Mouse (Mus musculus): Measurements from ENCODE around the gene Hdac9. TPM values are rescaled to one million over a fixed set of nuclear protein-coding genes. Genes with fewer than 3 reads are reported as not detected.

The Hdac9 gene
- total and polyA plus RNA-seq, 2 experiments from 2014 or later: 9.9 to 15.6 TPM

GRCm38 (mm10) chr12:34076981-34077380, 839.9 kb downstream of the Hdac9 start:
- H3K27me3 ChIP-seq (ENCODE audit: insufficient read depth, low read length): no peaks in the 10 kb centered on the region
- DNase-seq (ENCODE audit: low spot score) (no peak), ATAC-seq (ENCODE audit: low FRiP score) (no peak)
- no peak overlapping the region for H3K27ac ChIP-seq (ENCODE audit: low read depth, low read length)
- no peaks in the 10 kb centered on the region for H3K9me3 ChIP-seq (ENCODE audit: low read length)
- H3K4me2 ChIP-seq (ENCODE audit: low read depth, low read length, poor library complexity, severe bottlenecking): no peak overlapping the region
- WGBS: 85% methylated on average over 2 of the region's 2 CpGs
- no peak for TF ChIP-seq CTCF (IDR thresholded peaks at IDR 0.05)
- H3K9ac ChIP-seq (replicated peaks; ENCODE audit: low read length, poor library complexity, severe bottlenecking): no peak overlapping the region
- H3K4me3 ChIP-seq (ENCODE audit: low read depth, low read length): no peak overlapping the region
- H3K36me3 ChIP-seq (ENCODE audit: insufficient read depth, low read length): no peaks in the 10 kb centered on the region
- H3K4me1 ChIP-seq (ENCODE audit: insufficient read depth, low read length): no peaks in the 10 kb centered on the region

- no peak overlapping the region for H3K27ac ChIP-seq (ENCODE audit: low read depth, low read length)
- no peak overlapping the region for H3K9ac ChIP-seq (replicated peaks; ENCODE audit: low read length, poor library complexity, severe bottlenecking)
- H3K9me3 ChIP-seq (ENCODE audit: low read length): no peaks in the 10 kb centered on the region
- H3K4me1 ChIP-seq (ENCODE audit: insufficient read depth, low read length): no peaks in the 10 kb centered on the region
- H3K4me3 ChIP-seq (ENCODE audit: low read depth, low read length): no peak overlapping the region
- no peak for TF ChIP-seq CTCF (IDR thresholded peaks at IDR 0.05)
- no peak for DNase-seq (ENCODE audit: low spot score)
- no peaks in the 10 kb centered on the region for H3K27me3 ChIP-seq (ENCODE audit: insufficient read depth, low read length)
- ATAC-seq (ENCODE audit: low FRiP score): no peak
- WGBS: 81% methylated on average over 9 of the region's 9 CpGs
- no peaks in the 10 kb centered on the region for H3K36me3 ChIP-seq (ENCODE audit: insufficient read depth, low read length)
- no peak overlapping the region for H3K4me2 ChIP-seq (ENCODE audit: low read depth, low read length, poor library complexity, severe bottlenecking)
These were observed 840.9 kb downstream of the Hdac9 start for GRCm38 (mm10) chr12:34075805-34076509.

GRCm38 (mm10) chr12:34052508-34052907, 864.4 kb downstream of the Hdac9 start:
- DNase-seq (ENCODE audit: low spot score): no peak
- no peak overlapping the region for H3K4me3 ChIP-seq (ENCODE audit: low read depth, low read length)
- no peak overlapping the region for H3K27ac ChIP-seq (ENCODE audit: low read depth, low read length)
- H3K9ac ChIP-seq (replicated peaks; ENCODE audit: low read length, poor library complexity, severe bottlenecking): no peak overlapping the region
- TF ChIP-seq CTCF (IDR thresholded peaks at IDR 0.05): no peak
- 67% methylated on average over 5 of the region's 5 CpGs for WGBS
- no peaks in the 10 kb centered on the region for H3K9me3 ChIP-seq (ENCODE audit: low read length)
- H3K27me3 ChIP-seq (ENCODE audit: insufficient read depth, low read length): no peaks in the 10 kb centered on the region
- H3K4me2 ChIP-seq (ENCODE audit: low read depth, low read length, poor library complexity, severe bottlenecking): no peak overlapping the region
- no peak for ATAC-seq (ENCODE audit: low FRiP score)
- H3K4me1 ChIP-seq (ENCODE audit: insufficient read depth, low read length): no peaks in the 10 kb centered on the region
- no peaks in the 10 kb centered on the region for H3K36me3 ChIP-seq (ENCODE audit: insufficient read depth, low read length)

- 79% methylated on average over 3 of the region's 3 CpGs for WGBS
- Histone ChIP-seq H3K4me1 (ENCODE audit: insufficient read depth, low read length) (no peaks in the 10 kb centered on the region), H3K9me3 (ENCODE audit: low read length) (no peaks in the 10 kb centered on the region), H3K27me3 (ENCODE audit: insufficient read depth, low read length) (no peaks in the 10 kb centered on the region), H3K4me2 (ENCODE audit: low read depth, low read length, poor library complexity, severe bottlenecking) (no peak overlapping the region), H3K4me3 (ENCODE audit: low read depth, low read length) (no peak overlapping the region), H3K9ac (replicated peaks; ENCODE audit: low read length, poor library complexity, severe bottlenecking) (no peak overlapping the region), H3K36me3 (ENCODE audit: insufficient read depth, low read length) (no peaks in the 10 kb centered on the region), H3K27ac (ENCODE audit: low read depth, low read length) (no peak overlapping the region)
- TF ChIP-seq CTCF (IDR thresholded peaks at IDR 0.05): no peak
- DNase-seq (ENCODE audit: low spot score) (no peak), ATAC-seq (ENCODE audit: low FRiP score) (no peak)
These were observed 864.9 kb downstream of the Hdac9 start for GRCm38 (mm10) chr12:34052036-34052435.

- Histone ChIP-seq H3K4me1 (ENCODE audit: insufficient read depth, low read length) (no peaks in the 10 kb centered on the region), H3K4me3 (ENCODE audit: low read depth, low read length) (no peak overlapping the region), H3K27me3 (ENCODE audit: insufficient read depth, low read length) (no peaks in the 10 kb centered on the region), H3K9me3 (ENCODE audit: low read length) (no peaks in the 10 kb centered on the region), H3K4me2 (ENCODE audit: low read depth, low read length, poor library complexity, severe bottlenecking) (no peak overlapping the region), H3K36me3 (ENCODE audit: insufficient read depth, low read length) (no peaks in the 10 kb centered on the region), H3K27ac (ENCODE audit: low read depth, low read length) (no peak overlapping the region), H3K9ac (replicated peaks; ENCODE audit: low read length, poor library complexity, severe bottlenecking) (no peak overlapping the region)
- ATAC-seq (ENCODE audit: low FRiP score): no peak
- peak; percentile 21; the same call in 1 of the 2 replicates for TF ChIP-seq CTCF (IDR thresholded peaks at IDR 0.05)
- no peak for DNase-seq (ENCODE audit: low spot score)
- WGBS: 52% methylated on average over 7 of the region's 7 CpGs
These were observed 865.8 kb downstream of the Hdac9 start for GRCm38 (mm10) chr12:34051112-34051511.

- TF ChIP-seq CTCF (IDR thresholded peaks at IDR 0.05): no peak
- no peaks in the 10 kb centered on the region for H3K36me3 ChIP-seq (ENCODE audit: insufficient read depth, low read length)
- H3K27me3 ChIP-seq (ENCODE audit: insufficient read depth, low read length): no peaks in the 10 kb centered on the region
- WGBS: 84% methylated on average over 6 of the region's 6 CpGs
- H3K4me3 ChIP-seq (ENCODE audit: low read depth, low read length): no peak overlapping the region
- ATAC-seq (ENCODE audit: low FRiP score) (no peak), DNase-seq (ENCODE audit: low spot score) (no peak)
- no peak overlapping the region for H3K9ac ChIP-seq (replicated peaks; ENCODE audit: low read length, poor library complexity, severe bottlenecking)
- H3K4me1 ChIP-seq (ENCODE audit: insufficient read depth, low read length): no peaks in the 10 kb centered on the region
- H3K9me3 ChIP-seq (ENCODE audit: low read length): no peaks in the 10 kb centered on the region
- H3K27ac ChIP-seq (ENCODE audit: low read depth, low read length): no peak overlapping the region
- no peak overlapping the region for H3K4me2 ChIP-seq (ENCODE audit: low read depth, low read length, poor library complexity, severe bottlenecking)
These were observed 875.9 kb downstream of the Hdac9 start for GRCm38 (mm10) chr12:34040949-34041348.

Data from midbrain, postnatal 0 days (tissue).